Mouse (Mus musculus): ENCODE data around the gene Hoxd4. TPM values are rescaled to one million over a fixed set of nuclear protein-coding genes. Genes with fewer than 3 reads are reported as not detected.
A peak's percentile ranks its signal among the peaks of the same experiment; 100 is the strongest.

Hoxd4 gene
- polyA plus RNA-seq, 1 experiment from 2014 or later, result 1.9 TPM

GRCm38 (mm10) chr2:74682796-74683195 lies 28.9 kb upstream of the Hoxd4 start:
- no peaks in the 10 kb centered on the region for H3K36me3 ChIP-seq (ENCODE audit: control insufficient read depth, insufficient read depth, low read length)
- no peaks in the 10 kb centered on the region for H3K9me3 ChIP-seq (ENCODE audit: control insufficient read depth, low read length)
- peaks cover 18% of the 10 kb centered on the region for H3K27me3 ChIP-seq (ENCODE audit: control insufficient read depth, insufficient read depth, low read length)
- H3K9ac ChIP-seq (ENCODE audit: low read length), result peak overlapping the region; percentile 97
- no peak for ATAC-seq (ENCODE audit: insufficient number of reproducible peaks, low FRiP score, low TSS enrichment, low read depth)
- peak overlapping the region; percentile 95 for H3K27ac ChIP-seq (replicated peaks; ENCODE audit: low read depth, low read length)
- peak; percentile 72 for DNase-seq (ENCODE audit: low spot score)
- peak overlapping the region; percentile 77 for H3K4me3 ChIP-seq (ENCODE audit: low read depth, low read length)
- H3K4me1 ChIP-seq (ENCODE audit: control insufficient read depth, insufficient read depth, low read length), result peaks cover 23% of the 10 kb centered on the region
- 0% methylated on average over 34 of the region's 51 CpGs for WGBS
- peak overlapping the region; percentile 47 for H3K4me2 ChIP-seq (ENCODE audit: low read depth, severe bottlenecking)

DNA sequence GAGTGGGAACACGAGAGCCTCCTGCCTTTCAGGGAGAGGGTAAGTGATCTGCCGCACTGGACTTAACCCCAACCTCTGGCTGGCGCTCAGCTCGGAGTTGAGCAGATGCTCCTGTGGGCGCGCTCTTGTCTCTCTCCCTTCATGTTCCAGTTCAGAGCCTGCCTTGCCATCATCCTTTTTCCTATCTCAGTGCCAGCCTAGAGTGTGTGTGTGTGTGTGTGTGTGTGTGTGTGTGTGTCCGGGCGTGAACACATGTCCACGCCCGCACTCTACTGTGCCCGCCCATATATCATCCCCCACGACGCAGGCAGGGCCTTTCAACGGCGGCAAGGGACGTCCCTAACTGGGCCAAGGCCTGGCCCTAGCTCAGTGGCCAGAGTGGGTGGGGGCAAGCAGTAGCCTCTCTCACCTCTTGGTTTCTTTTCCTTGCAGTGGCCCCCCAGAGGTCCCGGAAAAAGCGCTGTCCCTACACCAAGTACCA lies 28.2 kb upstream of the Hoxd4 start:
- WGBS, result 0% methylated on average over 18 of the region's 18 CpGs
- no peaks in the 10 kb centered on the region for H3K36me3 ChIP-seq (ENCODE audit: control insufficient read depth, insufficient read depth, low read length)
- H3K4me3 ChIP-seq (ENCODE audit: low read depth, low read length), result peak overlapping the region; percentile 77
- no peaks in the 10 kb centered on the region for H3K9me3 ChIP-seq (ENCODE audit: control insufficient read depth, low read length)
- peak overlapping the region; percentile 97 for H3K9ac ChIP-seq (ENCODE audit: low read length)
- ATAC-seq (ENCODE audit: insufficient number of reproducible peaks, low FRiP score, low TSS enrichment, low read depth), result peak; percentile 4; the same call in 1 of the 2 replicates
- H3K27ac ChIP-seq (replicated peaks; ENCODE audit: low read depth, low read length), result peak overlapping the region; percentile 95
- H3K4me1 ChIP-seq (ENCODE audit: control insufficient read depth, insufficient read depth, low read length), result peaks cover 24% of the 10 kb centered on the region
- H3K4me2 ChIP-seq (ENCODE audit: low read depth, severe bottlenecking), result peak overlapping the region; percentile 47
- peak; percentile 72 for DNase-seq (ENCODE audit: low spot score)
- peaks cover 22% of the 10 kb centered on the region for H3K27me3 ChIP-seq (ENCODE audit: control insufficient read depth, insufficient read depth, low read length)

- peak overlapping the region; percentile 95 for H3K27ac ChIP-seq (replicated peaks; ENCODE audit: low read depth, low read length)
- no peaks in the 10 kb centered on the region for H3K9me3 ChIP-seq (ENCODE audit: control insufficient read depth, low read length)
- H3K4me1 ChIP-seq (ENCODE audit: control insufficient read depth, insufficient read depth, low read length), result peaks cover 24% of the 10 kb centered on the region
- H3K4me2 ChIP-seq (ENCODE audit: low read depth, severe bottlenecking), result peak overlapping the region; percentile 47
- H3K27me3 ChIP-seq (ENCODE audit: control insufficient read depth, insufficient read depth, low read length), result peaks cover 22% of the 10 kb centered on the region
- no peaks in the 10 kb centered on the region for H3K36me3 ChIP-seq (ENCODE audit: control insufficient read depth, insufficient read depth, low read length)
- peak overlapping the region; percentile 77 for H3K4me3 ChIP-seq (ENCODE audit: low read depth, low read length)
- WGBS, result 2% methylated on average over 12 of the region's 12 CpGs
- peak overlapping the region; percentile 97 for H3K9ac ChIP-seq (ENCODE audit: low read length)
- ATAC-seq (ENCODE audit: insufficient number of reproducible peaks, low FRiP score, low TSS enrichment, low read depth) (no peak), DNase-seq (ENCODE audit: low spot score) (peak; percentile 60)
These were observed 27.6 kb upstream of the Hoxd4 start for GRCm38 (mm10) chr2:74684106-74684505.

GRCm38 (mm10) chr2:74685059-74685603 lies 26.6 kb upstream of the Hoxd4 start:
- peak overlapping the region; percentile 77 for H3K4me3 ChIP-seq (ENCODE audit: low read depth, low read length)

DNA sequence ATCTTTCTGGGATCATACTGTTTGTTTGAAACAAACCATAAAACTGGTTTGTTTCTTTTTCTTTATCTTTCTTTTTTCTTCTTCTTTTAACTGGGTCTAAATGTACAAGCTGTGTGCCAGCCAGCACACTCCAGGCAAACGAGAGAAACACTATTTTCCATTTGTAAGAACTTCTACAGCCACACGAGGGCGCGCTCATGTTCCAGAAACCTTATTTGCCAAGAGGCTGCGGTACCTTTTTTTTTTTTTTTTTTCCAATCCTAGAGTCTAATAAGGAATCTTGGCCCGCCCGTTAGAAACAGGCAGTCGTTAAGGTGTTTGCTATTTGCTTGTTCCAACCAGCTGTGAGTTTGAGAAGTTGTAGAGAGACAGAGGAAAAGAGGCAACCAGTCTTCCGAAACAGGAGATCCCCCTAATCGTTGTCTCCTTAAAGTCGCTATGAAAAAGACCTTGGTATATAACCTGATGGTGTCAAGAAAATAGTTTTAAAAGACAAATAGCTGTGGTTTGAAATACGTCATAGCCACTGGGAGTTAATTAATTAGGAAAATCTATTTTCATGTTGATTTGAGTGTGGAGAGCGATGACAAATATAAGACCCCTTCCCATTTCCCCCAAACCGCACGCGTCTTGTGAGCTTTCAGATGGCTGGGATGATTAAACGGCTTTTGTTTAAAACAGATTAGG lies 25.3 kb upstream of the Hoxd4 start:
- WGBS, result 2% methylated on average over 17 of the region's 17 CpGs
- Histone ChIP-seq H3K4me3 (ENCODE audit: low read depth, low read length) (peak overlapping the region; percentile 66), H3K4me1 (ENCODE audit: control insufficient read depth, insufficient read depth, low read length) (peaks cover 24% of the 10 kb centered on the region; the same call in 1 of the 2 replicates), H3K27me3 (ENCODE audit: control insufficient read depth, insufficient read depth, low read length) (peaks cover 20% of the 10 kb centered on the region), H3K27ac (replicated peaks; ENCODE audit: low read depth, low read length) (peak overlapping the region; percentile 97), H3K36me3 (ENCODE audit: control insufficient read depth, insufficient read depth, low read length) (no peaks in the 10 kb centered on the region), H3K9ac (ENCODE audit: low read length) (peak overlapping the region; percentile 98), H3K9me3 (ENCODE audit: control insufficient read depth, low read length) (no peaks in the 10 kb centered on the region), H3K4me2 (ENCODE audit: low read depth, severe bottlenecking) (peak overlapping the region; percentile 90)
- no peak for ATAC-seq (ENCODE audit: insufficient number of reproducible peaks, low FRiP score, low TSS enrichment, low read depth)
- DNase-seq (ENCODE audit: low spot score), result peak; percentile 91

More at GRCm38 (mm10) chr2:74685059-74685603, 26.6 kb upstream of the Hoxd4 start:
- Histone ChIP-seq H3K4me2 (ENCODE audit: low read depth, severe bottlenecking) (peak overlapping the region; percentile 47), H3K9ac (ENCODE audit: low read length) (peak overlapping the region; percentile 97), H3K4me1 (ENCODE audit: control insufficient read depth, insufficient read depth, low read length) (peaks cover 19% of the 10 kb centered on the region; the same call in 1 of the 2 replicates), H3K36me3 (ENCODE audit: control insufficient read depth, insufficient read depth, low read length) (no peaks in the 10 kb centered on the region), H3K27ac (replicated peaks; ENCODE audit: low read depth, low read length) (peak overlapping the region; percentile 95), H3K9me3 (ENCODE audit: control insufficient read depth, low read length) (no peaks in the 10 kb centered on the region), H3K27me3 (ENCODE audit: control insufficient read depth, insufficient read depth, low read length) (peaks cover 22% of the 10 kb centered on the region)
- DNase-seq (ENCODE audit: low spot score), result peak; percentile 63
- under 1% methylated on average over 4 of the region's 4 CpGs for WGBS
- no peak for ATAC-seq (ENCODE audit: insufficient number of reproducible peaks, low FRiP score, low TSS enrichment, low read depth)

DNA sequence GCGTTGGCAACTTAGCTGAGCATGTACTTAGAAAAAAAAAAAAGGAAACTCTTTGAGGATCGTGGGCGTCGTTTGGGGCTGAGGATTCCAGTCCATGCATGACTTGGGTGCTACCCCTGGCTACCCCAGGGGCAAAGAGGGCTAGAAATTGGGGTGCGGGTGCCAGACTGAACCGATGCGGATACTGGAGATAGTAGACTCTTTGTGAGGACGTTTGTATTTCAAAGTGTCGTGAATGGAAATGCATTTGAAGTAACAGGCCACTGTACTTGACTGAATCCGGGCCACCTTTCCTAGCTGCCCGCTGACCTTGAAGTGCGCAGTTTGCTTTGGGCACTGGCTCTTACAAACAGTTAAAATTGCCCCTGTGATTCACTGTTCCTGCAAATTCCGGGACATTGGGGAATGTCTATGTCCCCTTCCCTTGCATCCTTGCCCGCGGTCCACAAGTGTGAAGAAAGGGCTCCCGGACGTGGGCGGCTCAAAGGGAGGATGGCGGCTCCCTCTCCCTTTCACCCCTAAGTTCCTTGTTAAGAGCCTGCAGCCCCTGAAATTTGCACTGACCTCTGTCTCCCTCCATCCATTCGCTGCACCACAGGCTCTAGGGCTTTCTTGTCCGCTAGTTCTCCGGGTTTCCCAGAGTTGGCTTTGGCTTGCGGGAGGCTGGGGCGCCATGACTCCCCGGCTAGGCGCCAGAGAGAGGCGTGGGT lies 24.6 kb upstream of the Hoxd4 start:
- Histone ChIP-seq H3K4me1 (ENCODE audit: control insufficient read depth, insufficient read depth, low read length) (peaks cover 23% of the 10 kb centered on the region; the same call in 1 of the 2 replicates), H3K9me3 (ENCODE audit: control insufficient read depth, low read length) (no peaks in the 10 kb centered on the region), H3K9ac (ENCODE audit: low read length) (peak overlapping the region; percentile 98), H3K4me2 (ENCODE audit: low read depth, severe bottlenecking) (peak overlapping the region; percentile 90), H3K27ac (replicated peaks; ENCODE audit: low read depth, low read length) (peak overlapping the region; percentile 97), H3K36me3 (ENCODE audit: control insufficient read depth, insufficient read depth, low read length) (no peaks in the 10 kb centered on the region), H3K27me3 (ENCODE audit: control insufficient read depth, insufficient read depth, low read length) (peaks cover 13% of the 10 kb centered on the region; the same call in 1 of the 2 replicates), H3K4me3 (ENCODE audit: low read depth, low read length) (peak overlapping the region; percentile 66)
- ATAC-seq (ENCODE audit: insufficient number of reproducible peaks, low FRiP score, low TSS enrichment, low read depth) (no peak), DNase-seq (ENCODE audit: low spot score) (peak; percentile 71)
- WGBS, result under 1% methylated on average over 27 of the region's 27 CpGs

DNA sequence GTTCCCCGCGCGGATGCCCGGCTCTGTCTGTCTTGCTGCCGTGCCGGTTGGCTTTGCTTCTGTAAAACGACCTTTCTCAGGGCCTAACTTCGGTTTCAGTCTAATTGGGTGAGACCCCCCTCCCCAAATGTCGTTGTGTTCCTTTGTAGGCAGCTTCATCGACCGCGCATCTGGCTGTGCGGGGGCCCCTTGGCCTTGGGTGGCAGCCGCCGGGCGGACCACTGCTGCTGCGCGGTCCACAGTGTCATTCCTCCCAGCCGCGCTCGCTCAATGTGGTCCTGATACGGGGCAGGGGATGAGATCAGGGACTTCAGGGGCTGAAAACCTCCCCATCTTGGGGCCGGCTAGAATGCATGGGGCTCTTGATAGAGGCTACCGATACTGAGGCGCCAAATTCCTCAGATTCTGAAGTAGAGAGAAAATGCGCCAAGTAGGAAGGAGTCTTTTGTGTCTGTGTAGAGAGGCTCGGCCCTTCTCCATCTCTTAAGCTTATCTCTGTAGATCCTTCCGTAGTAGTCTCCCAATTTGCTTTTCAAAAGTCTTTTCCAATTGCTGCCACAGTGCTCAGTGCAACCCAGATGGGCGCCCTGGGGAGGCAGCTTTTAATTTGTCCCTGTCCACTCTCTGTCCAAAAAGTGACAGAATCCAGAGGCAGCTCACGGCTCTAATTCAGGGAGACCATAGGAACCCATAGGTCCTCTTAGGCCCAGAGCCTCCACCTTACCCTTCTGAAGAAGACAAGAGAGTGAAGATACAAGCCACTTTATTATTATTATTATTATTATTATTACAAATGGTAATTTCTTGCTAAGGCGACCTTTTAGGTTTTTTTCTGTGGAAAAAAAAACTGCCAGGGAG lies 23.8 kb upstream of the Hoxd4 start:
- no peaks in the 10 kb centered on the region for H3K9me3 ChIP-seq (ENCODE audit: control insufficient read depth, low read length)
- under 1% methylated on average over 31 of the region's 31 CpGs for WGBS
- H3K9ac ChIP-seq (ENCODE audit: low read length), result peak overlapping the region; percentile 98
- peak overlapping the region; percentile 90 for H3K4me2 ChIP-seq (ENCODE audit: low read depth, severe bottlenecking)
- no peaks in the 10 kb centered on the region for H3K36me3 ChIP-seq (ENCODE audit: control insufficient read depth, insufficient read depth, low read length)
- peak; percentile 73 for DNase-seq (ENCODE audit: low spot score)
- H3K27me3 ChIP-seq (ENCODE audit: control insufficient read depth, insufficient read depth, low read length), result peaks cover 10% of the 10 kb centered on the region; the same call in 1 of the 2 replicates
- H3K4me3 ChIP-seq (ENCODE audit: low read depth, low read length), result peak overlapping the region; percentile 66
- H3K27ac ChIP-seq (replicated peaks; ENCODE audit: low read depth, low read length), result peak overlapping the region; percentile 97
- ATAC-seq (ENCODE audit: insufficient number of reproducible peaks, low FRiP score, low TSS enrichment, low read depth), result no peak
- H3K4me1 ChIP-seq (ENCODE audit: control insufficient read depth, insufficient read depth, low read length), result peaks cover 24% of the 10 kb centered on the region

Data from limb, embryonic 11.5 days (tissue).